Comparison of ENCODE assay signal across 18 mouse cellular contexts in genomic region chr11:111426715-111427114, GRCm38 (mm10).
"Had no signal": no experiment of that assay in that cellular context is flagged by ENCODE, and none has a peak within 500 bp of the region (broad histone marks: within the 10 kb centered on the region; RNA-seq: fewer than 3 reads in every experiment).

No protein-coding gene starts in this region.

- H3K9me3 ChIP-seq: liver, embryonic 12.5 days; midbrain, embryonic 10.5 days; midbrain, embryonic 12.5 days; neural tube, embryonic 13.5 days; neural tube, embryonic 15.5 days had no signal

- H3K4me1 ChIP-seq: liver, embryonic 12.5 days; midbrain, embryonic 10.5 days; midbrain, embryonic 12.5 days; neural tube, embryonic 13.5 days; neural tube, embryonic 15.5 days had no signal

- ATAC-seq: liver, embryonic 12.5 days; midbrain, embryonic 16.5 days had no signal

- H3K36me3 ChIP-seq: liver, embryonic 12.5 days; midbrain, embryonic 10.5 days; midbrain, embryonic 12.5 days; neural tube, embryonic 13.5 days; neural tube, embryonic 15.5 days had no signal

- H3K4me2 ChIP-seq: liver, embryonic 12.5 days; lung, embryonic 14.5 days; midbrain, embryonic 12.5 days; neural tube, embryonic 13.5 days; neural tube, embryonic 15.5 days had no signal

- H3K9ac ChIP-seq: liver, embryonic 12.5 days; liver, embryonic 14.5 days; lung, embryonic 14.5 days; midbrain, embryonic 12.5 days; neural tube, embryonic 13.5 days; neural tube, embryonic 15.5 days had no signal

- H3K27me3 ChIP-seq: liver, embryonic 12.5 days; midbrain, embryonic 12.5 days; neural tube, embryonic 13.5 days; neural tube, embryonic 15.5 days had no signal

- H3K4me3 ChIP-seq: liver, embryonic 12.5 days; midbrain, embryonic 10.5 days; midbrain, embryonic 12.5 days; myocyte; neural tube, embryonic 13.5 days; neural tube, embryonic 15.5 days had no signal

- H3K27ac ChIP-seq: liver, embryonic 12.5 days; liver, embryonic 14.5 days; midbrain, embryonic 10.5 days; midbrain, embryonic 12.5 days; neural tube, embryonic 13.5 days; neural tube, embryonic 15.5 days had no signal

- DNase-seq: lung, embryonic 14.5 days; midbrain, embryonic 14.5 days; retina, postnatal 1 day; right cerebral cortex, adult 18-20 months; right cerebral cortex, postnatal 25 days; right cerebral cortex, postnatal 4 days; spleen, adult 18-20 months; thymus, adult 18-20 months; thymus, postnatal 25 days; thymus, postnatal 4 days had no signal
